Mouse (Mus musculus) liver, postnatal 0 days (tissue): ENCODE data around the gene Ostn. TPM values are rescaled to one million over a fixed set of nuclear protein-coding genes. Genes with fewer than 3 reads are reported as not detected.
A peak's percentile ranks its signal among the peaks of the same experiment; 100 is the strongest.

Source experiments
- ATAC-seq: fragments of 200-750 bp; cut with Nextera tagmentation; 2 replicates; pipeline ENCODE4 v1.8.0; 2017; ENCODE audit warnings: mild to moderate bottlenecking, moderate library complexity
- DNase-seq: peaks from one replicate; pipeline ENCODE4 v3.0.0-alpha.2; 2016
- H3K27ac ChIP-seq: fragments of 300-500 bp; sonication (generic); 2 replicates; pipeline ENCODE4 v1.5.1; 2014; ENCODE audit warnings: antibody characterized with exemption, moderate library complexity, mild to moderate bottlenecking, low read depth
- H3K27me3 ChIP-seq: fragments of 300-500 bp; sonication (generic); 2 replicates; pipeline ENCODE4 v1.6.1; 2014; ENCODE audit warnings: low read length, control low read depth, mixed read lengths; ENCODE audit not compliant: insufficient read depth
- H3K36me3 ChIP-seq: fragments of 300-500 bp; sonication (generic); replicated peaks from 2 replicates; pipeline ENCODE4 v1.6.1; 2014; ENCODE audit warnings: mild to moderate bottlenecking, control low read depth, low read length, moderate library complexity, mixed read lengths; ENCODE audit not compliant: insufficient read depth
- H3K4me1 ChIP-seq: fragments of 300-500 bp; sonication (generic); 2 replicates; pipeline ENCODE4 v1.6.1; 2014; ENCODE audit warnings: antibody characterized with exemption, mild to moderate bottlenecking, control low read depth; ENCODE audit not compliant: insufficient read depth
- H3K4me2 ChIP-seq: fragments of 300-500 bp; sonication (generic); 2 replicates; pipeline ENCODE4 v1.6.1; 2014; ENCODE audit warnings: low read depth, mild to moderate bottlenecking, low read length, moderate library complexity, mixed read lengths
- H3K4me3 ChIP-seq: fragments of 300-500 bp; sonication (generic); 2 replicates; pipeline ENCODE4 v1.5.1; 2014; ENCODE audit warnings: low read depth, low read length
- H3K9ac ChIP-seq: fragments of 300-500 bp; sonication (generic); replicated peaks from 2 replicates; pipeline ENCODE4 v1.6.1; 2014; ENCODE audit warnings: mild to moderate bottlenecking, moderate library complexity
- H3K9me3 ChIP-seq: fragments of 300-500 bp; sonication (generic); 2 replicates; pipeline ENCODE4 v1.6.1; 2016; ENCODE audit warnings: mild to moderate bottlenecking, control low read depth, low read length, mixed read lengths
- CTCF ChIP-seq: sonication (generic); IDR thresholded peaks from 2 replicates; pipeline ENCODE4 v1.5.1; 2016; ENCODE audit warnings: antibody characterized with exemption, low read depth
- EP300 ChIP-seq: IDR thresholded peaks from 2 replicates; pipeline ENCODE4 v1.6.1; 2016; ENCODE audit warnings: antibody characterized with exemption, low read depth, mild to moderate bottlenecking
- WGBS: fragments of 180-500 bp; shearing (Covaris S2); extraction: QIAGEN DNeasy Blood & Tissue Kit; methylation state at CpG from one replicate; pipeline ENCODE4 v1.1.7; 2014; ENCODE audit not compliant: insufficient replicate concordance; 5-methylcytosine and 5-hydroxymethylcytosine counted together
- polyA plus RNA-seq: library from polyadenylated mRNA; unstranded; fragments of >200 nt; fragmentation: Nextera tagmentation; extraction: Ambion mirVana; gene quantifications from 2 replicates; pipeline ENCODE4 v1.2.1, GENCODE M21; 2015

Gene Ostn
- polyA plus RNA-seq, 1 experiment from 2014 or later, result not detected

DNA sequence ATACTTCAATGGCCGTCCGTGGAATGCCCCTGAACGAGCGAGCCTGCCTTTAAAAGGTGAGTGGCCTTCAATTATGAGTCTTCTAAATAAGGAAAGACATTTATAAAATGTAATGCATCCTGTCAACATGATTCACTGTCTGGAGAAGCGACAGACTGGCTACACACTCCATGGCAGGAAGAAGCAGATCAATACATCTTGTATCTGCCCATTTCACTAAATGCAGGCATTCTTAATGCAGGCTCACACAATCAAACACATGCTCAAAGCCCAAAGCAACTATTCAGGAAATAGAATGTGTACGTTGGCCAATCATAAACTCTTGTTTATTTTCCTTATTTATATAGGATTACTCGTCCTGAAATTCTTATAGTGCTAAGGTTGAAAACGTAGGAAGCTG is 62.9 kb downstream of the Ostn start, which contains the start of gene Uts2b:
Gene Uts2b, minus strand, starts transcription at position 49 of the 400 bp plus-strand sequence.
- Histone ChIP-seq H3K27me3 (no peaks in the 10 kb centered on the region), H3K4me3 (no peak within 1 kb of the TSS), H3K4me2 (no peak within 1 kb of the TSS), H3K4me1 (peaks cover 5% of the 10 kb centered on the region), H3K36me3 (no peaks in the 10 kb centered on the region), H3K9ac (no peak within 1 kb of the TSS), H3K9me3 (no peaks in the 10 kb centered on the region), H3K27ac (no peak within 1 kb of the TSS)
- TF ChIP-seq CTCF (no peak), EP300 (no peak)
- ATAC-seq (no peak), DNase-seq (no peak)
- 71% methylated on average over 8 of the region's 8 CpGs for WGBS

DNA sequence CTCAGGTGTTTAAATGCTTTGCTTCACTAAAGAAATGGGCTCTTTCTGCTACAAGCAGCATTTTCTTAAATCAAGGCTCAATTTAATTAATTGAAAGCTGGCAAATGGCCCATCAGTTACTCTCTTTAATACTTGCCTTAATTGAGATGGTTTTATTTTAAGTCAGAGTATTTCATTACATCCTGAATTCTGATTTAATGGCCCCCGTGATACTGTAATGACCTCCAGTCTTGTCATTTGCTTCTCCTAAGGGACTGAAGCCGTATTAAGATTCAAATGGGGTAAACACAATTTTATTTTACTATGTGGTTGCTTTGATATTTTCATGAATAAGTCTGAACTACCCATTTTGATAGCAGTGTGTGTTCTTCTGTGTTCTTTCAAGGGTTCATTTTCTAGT is 63.4 kb downstream of the Ostn start:
- no peak for TF ChIP-seq CTCF
- no peak for TF ChIP-seq EP300
- 76% methylated on average over 2 of the region's 2 CpGs for WGBS
- no peak for ATAC-seq

GRCm38 (mm10) chr16:27374139-27374538 is 66.8 kb downstream of the Ostn start:
- no peak overlapping the region for H3K4me3 ChIP-seq
- H3K36me3 ChIP-seq, result no peaks in the 10 kb centered on the region
- H3K9me3 ChIP-seq, result no peaks in the 10 kb centered on the region
- no peaks in the 10 kb centered on the region for H3K27me3 ChIP-seq
- 28% methylated on average over 3 of the region's 3 CpGs for WGBS
- H3K27ac ChIP-seq, result no peak overlapping the region
- no peak overlapping the region for H3K9ac ChIP-seq
- DNase-seq (no peak), ATAC-seq (peak; percentile 36; the same call in 1 of the 2 replicates)
- peaks cover 12% of the 10 kb centered on the region for H3K4me1 ChIP-seq
- no peak overlapping the region for H3K4me2 ChIP-seq
- no peak for TF ChIP-seq EP300
- TF ChIP-seq CTCF, result no peak

More for the DNA sequence above, 63.4 kb downstream of the Ostn start:
- no peak overlapping the region for H3K4me3 ChIP-seq
- H3K9ac ChIP-seq, result no peak overlapping the region
- no peak for DNase-seq
- no peaks in the 10 kb centered on the region for H3K27me3 ChIP-seq
- H3K4me1 ChIP-seq, result peaks cover 5% of the 10 kb centered on the region
- H3K27ac ChIP-seq, result no peak overlapping the region
- H3K36me3 ChIP-seq, result no peaks in the 10 kb centered on the region
- H3K4me2 ChIP-seq, result no peak overlapping the region
- H3K9me3 ChIP-seq, result no peaks in the 10 kb centered on the region

- H3K9ac ChIP-seq, result no peak overlapping the region
- H3K27me3 ChIP-seq, result no peaks in the 10 kb centered on the region
- H3K9me3 ChIP-seq, result no peaks in the 10 kb centered on the region
- TF ChIP-seq CTCF (no peak), EP300 (no peak)
- no peaks in the 10 kb centered on the region for H3K36me3 ChIP-seq
- no peak overlapping the region for H3K27ac ChIP-seq
- 54% methylated on average over 2 of the region's 2 CpGs for WGBS
- no peak overlapping the region for H3K4me3 ChIP-seq
- ATAC-seq (peak; percentile 92), DNase-seq (no peak)
- 0 out of 2 replicates have a peak overlapping the region, but pooled peaks have one; percentile 1 for H3K4me2 ChIP-seq
- H3K4me1 ChIP-seq, result peaks cover 12% of the 10 kb centered on the region
These were observed 68.0 kb downstream of the Ostn start for GRCm38 (mm10) chr16:27375318-27375717.

DNA sequence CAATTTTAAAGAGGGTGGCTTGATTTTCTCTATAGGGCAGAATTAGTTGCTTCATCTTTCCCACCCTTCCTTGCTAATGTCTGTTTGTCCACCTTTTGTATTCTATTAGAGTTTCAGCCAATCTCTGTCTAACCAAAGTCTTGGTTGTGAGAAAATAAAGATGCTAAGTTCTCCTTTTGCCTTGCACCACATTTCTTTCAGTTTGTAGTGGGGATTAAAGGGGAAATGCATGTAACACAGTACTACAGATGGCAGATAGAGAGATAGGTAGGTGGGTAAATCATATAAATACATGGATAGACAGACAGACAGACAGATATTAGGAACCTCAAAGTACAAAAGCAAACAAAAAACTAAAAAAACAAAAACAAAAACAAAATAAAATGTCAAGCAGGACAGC is 69.3 kb downstream of the Ostn start:
- Histone ChIP-seq H3K4me1 (peaks cover 12% of the 10 kb centered on the region), H3K27me3 (no peaks in the 10 kb centered on the region), H3K9ac (no peak overlapping the region), H3K27ac (no peak overlapping the region), H3K36me3 (no peaks in the 10 kb centered on the region), H3K4me3 (no peak overlapping the region), H3K4me2 (no peak overlapping the region), H3K9me3 (no peaks in the 10 kb centered on the region)
- DNase-seq (no peak), ATAC-seq (no peak)
- TF ChIP-seq CTCF (no peak), EP300 (no peak)

GRCm38 (mm10) chr16:27382217-27382616 is 74.9 kb downstream of the Ostn start:
- Histone ChIP-seq H3K9me3 (no peaks in the 10 kb centered on the region), H3K9ac (no peak overlapping the region), H3K36me3 (no peaks in the 10 kb centered on the region), H3K4me3 (no peak overlapping the region), H3K27ac (no peak overlapping the region), H3K27me3 (no peaks in the 10 kb centered on the region), H3K4me1 (no peaks in the 10 kb centered on the region; the same call in 1 of the 2 replicates), H3K4me2 (no peak overlapping the region)
- WGBS, result 72% methylated on average over 4 of the region's 4 CpGs
- ATAC-seq, result no peak
- TF ChIP-seq CTCF (no peak), EP300 (no peak)
- no peak for DNase-seq
